Mouse (Mus musculus): ENCODE data around the gene Lrch4. TPM values are rescaled to one million over a fixed set of nuclear protein-coding genes. Genes with fewer than 3 reads are reported as not detected.

Lrch4 gene
- polyA plus RNA-seq (2012; rRNA removed), result 19.9 and 26.0 TPM in 2 replicates

DNA sequence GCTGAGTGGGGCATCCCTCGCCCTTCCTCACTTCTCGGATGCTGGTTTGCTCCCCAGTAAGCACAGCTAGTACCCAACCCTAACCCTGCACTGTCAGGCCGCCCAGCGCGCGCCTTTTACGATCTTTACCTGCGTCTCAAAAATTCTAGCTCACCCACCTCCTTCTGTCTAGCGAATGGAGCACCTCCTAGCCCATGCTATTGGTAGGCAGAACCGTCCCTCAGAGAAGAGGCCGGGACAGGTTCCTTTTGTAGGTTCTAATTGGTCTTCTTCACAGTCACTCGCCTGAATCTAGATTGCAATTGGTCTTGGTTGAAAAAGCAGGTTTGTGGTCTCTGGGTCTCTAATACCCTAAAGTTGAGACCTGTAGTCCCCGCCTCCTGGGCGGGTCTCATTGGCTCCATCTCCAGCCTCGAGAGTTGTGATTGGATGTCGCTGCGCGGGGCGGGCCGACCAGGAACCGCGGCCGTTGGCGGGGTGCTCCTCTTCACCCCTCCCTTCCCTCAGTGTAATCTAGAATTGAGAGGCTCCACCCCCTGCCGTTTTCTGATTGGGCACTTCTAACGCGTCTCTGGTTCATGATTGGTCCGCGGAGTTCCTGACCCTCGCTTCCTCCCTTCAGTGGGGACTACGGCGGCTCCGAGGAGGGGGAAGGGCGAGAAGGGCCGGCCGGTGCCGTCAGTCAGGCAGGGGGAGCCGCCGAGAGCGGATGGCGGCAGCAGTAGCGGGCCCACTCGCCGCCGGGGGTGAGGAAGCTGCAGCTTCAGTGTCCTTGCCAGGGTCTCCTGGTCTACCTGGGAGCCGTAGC lies at the start of gene Lrch4, which contains the start of the genes Fbxo24 and Gm20605:
Gene Lrch4, plus strand, starts transcription at position 624 of the 808 bp plus-strand sequence.
Gene Fbxo24, minus strand, starts transcription at position 505 of the 808 bp plus-strand sequence.
Gene Gm20605, plus strand, starts transcription at position 678 of the 808 bp plus-strand sequence.

GRCm38 (mm10) chr5:137600619-137601364 lies 28.1 kb upstream of the Lrch4 start, which contains the start of gene Mospd3:
TSS of gene Mospd3 (minus strand) at chr5:137601058.

DNA sequence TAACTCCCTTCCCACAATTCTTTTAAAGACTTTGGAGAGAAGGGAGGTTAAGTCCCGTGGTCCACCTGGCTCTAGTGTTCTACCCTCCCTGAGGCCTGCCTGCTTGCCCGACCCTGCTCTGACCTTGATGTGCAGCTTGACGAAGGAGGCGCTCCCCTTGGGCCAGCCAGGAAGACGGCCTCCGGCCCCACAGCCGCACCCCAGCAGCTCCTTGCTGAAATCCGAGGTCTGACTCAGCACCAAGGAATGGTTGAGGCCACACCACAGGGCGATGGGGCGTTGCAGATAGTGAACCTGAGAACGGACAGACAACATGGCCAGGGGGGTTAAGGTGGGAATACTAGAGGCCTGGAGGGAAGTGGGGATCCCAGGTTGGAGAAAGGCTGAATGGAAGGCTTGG lies 15.4 kb upstream of the Lrch4 start, which contains the start of gene Pcolce:
Gene Pcolce, minus strand, starts transcription at position 235 of the 400 bp plus-strand sequence.

GRCm38 (mm10) chr5:137641054-137641453 lies 12.1 kb downstream of the Lrch4 start, which contains the start of gene Sap25:
TSS of gene Sap25 (plus strand) at chr5:137641334.

DNA sequence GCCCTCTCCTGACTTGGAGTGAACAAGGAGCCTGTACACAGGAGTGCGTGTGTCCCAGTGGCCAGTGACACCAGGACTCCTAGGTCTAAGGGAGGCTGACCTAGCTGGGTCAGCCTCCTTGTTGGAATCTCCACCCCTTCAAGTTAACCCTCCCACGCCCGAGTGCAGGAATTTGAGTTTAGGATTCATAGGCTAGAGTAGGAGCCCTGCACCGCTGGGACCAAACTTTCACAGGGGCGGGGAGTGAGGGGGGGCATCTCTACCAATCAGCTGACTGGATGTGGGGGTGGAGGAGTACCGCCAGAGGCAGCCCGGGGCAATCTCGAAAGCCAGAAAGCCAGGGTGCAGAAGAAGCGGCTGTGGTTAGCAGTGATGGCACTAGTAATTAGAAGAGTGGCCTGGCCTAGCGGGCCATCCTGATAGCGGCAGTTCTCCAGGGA lies 16.8 kb downstream of the Lrch4 start, which contains the start of gene Irs3:
Gene Irs3, minus strand, starts transcription at position 63 of the 440 bp plus-strand sequence.

GRCm38 (mm10) chr5:137684294-137685123 lies 55.6 kb downstream of the Lrch4 start, which contains the start of gene Agfg2:
TSS of gene Agfg2 (minus strand) at chr5:137684726.

Other genes with a start within 250 kb of the Lrch4 start
- 0.40 and 0.66 TPM in 2 replicates for gene Zan, start 152.1 kb upstream of the Lrch4 start, polyA plus RNA-seq (2012; rRNA removed)
- gene Pop7, start 126.6 kb upstream of the Lrch4 start, polyA plus RNA-seq (2012; rRNA removed), result 24.5 and 34.1 TPM in 2 replicates
- 9.9 and 13.0 TPM in 2 replicates for gene Gigyf1, start 110.6 kb upstream of the Lrch4 start, polyA plus RNA-seq (2012; rRNA removed)
- gene Epo, start 95.9 kb upstream of the Lrch4 start, polyA plus RNA-seq (2012; rRNA removed), result not detected in 2 replicates
- 621 and 843 TPM in 2 replicates for gene Gnb2, start 95.6 kb upstream of the Lrch4 start, polyA plus RNA-seq (2012; rRNA removed)
- gene Actl6b, start 75.6 kb upstream of the Lrch4 start, polyA plus RNA-seq (2012; rRNA removed), result 0.78 and 1.4 TPM in 2 replicates
- gene Tfr2, start 59.3 kb upstream of the Lrch4 start, polyA plus RNA-seq (2012; rRNA removed), result 0.61 and 0.76 TPM in 2 replicates
- 93.4 and 111 TPM in 2 replicates for gene Mospd3, start 28.1 kb upstream of the Lrch4 start, polyA plus RNA-seq (2012; rRNA removed)
- gene Pcolce, start 15.3 kb upstream of the Lrch4 start, polyA plus RNA-seq (2012; rRNA removed), result 82.5 and 87.8 TPM in 2 replicates
- 0.65 and 0.66 TPM in 2 replicates for gene Fbxo24, start 119 bp upstream of the Lrch4 start, polyA plus RNA-seq (2012; rRNA removed)
- 13.3 and 15.3 TPM in 2 replicates for gene Gm20605, start 54 bp downstream of the Lrch4 start, polyA plus RNA-seq (2012; rRNA removed)
- 68.8 and 109 TPM in 2 replicates for gene Sap25, start 12.2 kb downstream of the Lrch4 start, polyA plus RNA-seq (2012; rRNA removed)
- gene Irs3, start 16.6 kb downstream of the Lrch4 start, polyA plus RNA-seq (2012; rRNA removed), result 0.51 and 0.54 TPM in 2 replicates
- gene Agfg2, start 55.6 kb downstream of the Lrch4 start, polyA plus RNA-seq (2012; rRNA removed), result 10.0 and 11.3 TPM in 2 replicates
- gene Nyap1, start 112.5 kb downstream of the Lrch4 start, polyA plus RNA-seq (2012; rRNA removed), result 3.5 and 5.9 TPM in 2 replicates
- gene Tsc22d4, start 116.6 kb downstream of the Lrch4 start, polyA plus RNA-seq (2012; rRNA removed), result 77.2 and 105 TPM in 2 replicates
- gene Ppp1r35, start 149.7 kb downstream of the Lrch4 start, polyA plus RNA-seq (2012; rRNA removed), result 33.3 and 51.9 TPM in 2 replicates
- gene Mepce, start 158.5 kb downstream of the Lrch4 start, polyA plus RNA-seq (2012; rRNA removed), result 9.1 and 12.3 TPM in 2 replicates
- 0.03 and 0.16 TPM in 2 replicates for gene Zcwpw1, start 158.7 kb downstream of the Lrch4 start, polyA plus RNA-seq (2012; rRNA removed)
- 0.38 and 1.1 TPM in 2 replicates for gene Pilra, start 207.2 kb downstream of the Lrch4 start, polyA plus RNA-seq (2012; rRNA removed)
- gene Pilrb1, start 229.0 kb downstream of the Lrch4 start, polyA plus RNA-seq (2012; rRNA removed), result 1.5 and 2.7 TPM in 2 replicates
- gene Pilrb2, start 242.7 kb downstream of the Lrch4 start, polyA plus RNA-seq (2012; rRNA removed), result 0.54 and 1.1 TPM in 2 replicates

All from stomach, adult 2 months (tissue).